Mouse (Mus musculus) midbrain, embryonic 15.5 days (tissue): ENCODE measurements around the gene Nr1h2. TPM values are rescaled to one million over a fixed set of nuclear protein-coding genes. Genes with fewer than 3 reads are reported as not detected.
A peak's percentile ranks its signal among the peaks of the same experiment; 100 is the strongest.

Experiments
- ATAC-seq: fragments of 200-750 bp; cut with Nextera tagmentation; replicated peaks from 2 replicates; pipeline ENCODE4 v1.8.0; 2017; ENCODE audit warnings: moderate TSS enrichment
- H3K27ac ChIP-seq: fragments of 300-500 bp; sonication (generic); 2 replicates; pipeline ENCODE4 v1.5.1; 2015; ENCODE audit warnings: mild to moderate bottlenecking, inconsistent platforms
- H3K27me3 ChIP-seq: fragments of 300-500 bp; sonication (generic); replicated peaks from 2 replicates; pipeline ENCODE4 v1.6.1; 2015; ENCODE audit warnings: inconsistent platforms
- H3K36me3 ChIP-seq: fragments of 300-500 bp; sonication (generic); replicated peaks from 2 replicates; pipeline ENCODE4 v1.6.1; 2015; ENCODE audit warnings: inconsistent platforms
- H3K4me1 ChIP-seq: fragments of 300-500 bp; sonication (generic); 2 replicates; pipeline ENCODE4 v1.6.1; 2015; ENCODE audit warnings: inconsistent platforms
- H3K4me2 ChIP-seq: fragments of 300-500 bp; sonication (generic); 2 replicates; pipeline ENCODE4 v1.6.1; 2015; ENCODE audit warnings: inconsistent platforms, mild to moderate bottlenecking, moderate library complexity
- H3K4me3 ChIP-seq: fragments of 300-500 bp; sonication (generic); 2 replicates; pipeline ENCODE4 v1.5.1; 2015; ENCODE audit warnings: mild to moderate bottlenecking, inconsistent platforms
- H3K9ac ChIP-seq: fragments of 300-500 bp; sonication (generic); 2 replicates; pipeline ENCODE4 v1.6.1; 2015; ENCODE audit warnings: mild to moderate bottlenecking, inconsistent platforms
- H3K9me3 ChIP-seq: fragments of 300-500 bp; sonication (generic); 2 replicates; pipeline ENCODE4 v1.6.1; 2016; ENCODE audit warnings: inconsistent platforms
- WGBS: fragments of 180-500 bp; shearing (Covaris S2); methylation state at CpG from one replicate; pipeline ENCODE4 v1.1.7; 2015; ENCODE audit warnings: mixed read lengths; 5-methylcytosine and 5-hydroxymethylcytosine counted together
- polyA plus RNA-seq: library from polyadenylated mRNA; unstranded; fragments of >200 nt; fragmentation: Nextera tagmentation; extraction: Ambion mirVana; gene quantifications from 2 replicates; pipeline ENCODE4 v1.2.1, GENCODE M21; 2015

The Nr1h2 gene
- polyA plus RNA-seq, 1 experiment from 2014 or later = 61.1 TPM

GRCm38 (mm10) chr7:44593051-44593450 is 39.3 kb upstream of the Nr1h2 start:
- Histone ChIP-seq H3K9me3 (no peaks in the 10 kb centered on the region), H3K27ac (no peak overlapping the region), H3K4me1 (peaks cover 62% of the 10 kb centered on the region), H3K4me2 (peak overlapping the region; percentile 97), H3K27me3 (peaks cover 13% of the 10 kb centered on the region), H3K36me3 (peaks cover 5% of the 10 kb centered on the region; the same call in 1 of the 2 replicates), H3K4me3 (peak overlapping the region; percentile 75), H3K9ac (no peak overlapping the region)
- WGBS = 3% methylated on average over 15 of the region's 15 CpGs
- ATAC-seq = no peak

- H3K9ac ChIP-seq = peak overlapping the region; percentile 74
- no peak for ATAC-seq
- H3K4me3 ChIP-seq = peak overlapping the region; percentile 75
- peaks cover 5% of the 10 kb centered on the region; the same call in 1 of the 2 replicates for H3K36me3 ChIP-seq
- H3K27me3 ChIP-seq = peaks cover 13% of the 10 kb centered on the region
- peak overlapping the region; percentile 80 for H3K27ac ChIP-seq
- H3K4me1 ChIP-seq = peaks cover 73% of the 10 kb centered on the region
- 1% methylated on average over 59 of the region's 60 CpGs for WGBS
- no peaks in the 10 kb centered on the region for H3K9me3 ChIP-seq
- peak overlapping the region; percentile 97 for H3K4me2 ChIP-seq
Observed at GRCm38 (mm10) chr7:44591348-44592116, 37.8 kb upstream of the Nr1h2 start.

GRCm38 (mm10) chr7:44590402-44591347 is 36.9 kb upstream of the Nr1h2 start, which contains the start of gene Kcnc3:
Kcnc3 (plus strand) TSS chr7:44590664.
- 0 out of 2 replicates have a peak, but pooled peaks cover 5% of the 10 kb centered on the region for H3K36me3 ChIP-seq
- H3K4me1 ChIP-seq = peaks cover 73% of the 10 kb centered on the region

GRCm38 (mm10) chr7:44589946-44590345 is 36.2 kb upstream of the Nr1h2 start:
- Histone ChIP-seq H3K9me3 (no peaks in the 10 kb centered on the region), H3K4me1 (peaks cover 73% of the 10 kb centered on the region), H3K4me3 (peak overlapping the region; percentile 75), H3K36me3 (no peaks in the 10 kb centered on the region), H3K9ac (no peak overlapping the region; the same call in 1 of the 2 replicates), H3K27ac (peak overlapping the region; percentile 40), H3K27me3 (peaks cover 13% of the 10 kb centered on the region), H3K4me2 (peak overlapping the region; percentile 97)
- ATAC-seq = no peak
- WGBS = 2% methylated on average over 13 of the region's 13 CpGs

More at GRCm38 (mm10) chr7:44590402-44591347, 36.9 kb upstream of the Nr1h2 start, which contains the start of gene Kcnc3:
- H3K9ac ChIP-seq = peak within 1 kb of the TSS; percentile 74
- H3K27ac ChIP-seq = peak within 1 kb of the TSS; percentile 80
- H3K4me3 ChIP-seq = peak within 1 kb of the TSS; percentile 75
- H3K9me3 ChIP-seq = no peaks in the 10 kb centered on the region
- peak within 1 kb of the TSS; percentile 97 for H3K4me2 ChIP-seq
- WGBS = under 1% methylated on average over 72 of the region's 80 CpGs
- H3K27me3 ChIP-seq = peaks cover 13% of the 10 kb centered on the region
- ATAC-seq = peak; percentile 92

GRCm38 (mm10) chr7:44589149-44589548 is 35.4 kb upstream of the Nr1h2 start:
- Histone ChIP-seq H3K27ac (peak overlapping the region; percentile 40), H3K9me3 (no peaks in the 10 kb centered on the region), H3K4me2 (peak overlapping the region; percentile 97), H3K4me1 (peaks cover 66% of the 10 kb centered on the region), H3K36me3 (no peaks in the 10 kb centered on the region), H3K4me3 (peak overlapping the region; percentile 75), H3K9ac (peak overlapping the region; percentile 40), H3K27me3 (peaks cover 13% of the 10 kb centered on the region)
- ATAC-seq = peak; percentile 24
- whole genome bisulfite sequencing = 0% methylated on average over 32 of the region's 33 CpGs

GRCm38 (mm10) chr7:44588338-44588737 is 34.6 kb upstream of the Nr1h2 start:
- peaks cover 13% of the 10 kb centered on the region for H3K27me3 ChIP-seq
- 13% methylated on average over 12 of the region's 12 CpGs for WGBS
- no peaks in the 10 kb centered on the region for H3K36me3 ChIP-seq
- peak overlapping the region; percentile 40 for H3K9ac ChIP-seq
- H3K4me3 ChIP-seq = peak overlapping the region; percentile 75
- H3K27ac ChIP-seq = peak overlapping the region; percentile 40
- no peaks in the 10 kb centered on the region for H3K9me3 ChIP-seq
- H3K4me2 ChIP-seq = peak overlapping the region; percentile 97
- no peak for ATAC-seq
- H3K4me1 ChIP-seq = peaks cover 59% of the 10 kb centered on the region

- ATAC-seq = no peak
- Histone ChIP-seq H3K4me1 (peaks cover 52% of the 10 kb centered on the region), H3K9ac (peak overlapping the region; percentile 41), H3K36me3 (no peaks in the 10 kb centered on the region), H3K27me3 (peaks cover 13% of the 10 kb centered on the region; the same call in 1 of the 2 replicates), H3K4me3 (peak overlapping the region; percentile 75), H3K9me3 (no peaks in the 10 kb centered on the region), H3K27ac (no peak overlapping the region), H3K4me2 (peak overlapping the region; percentile 97)
- 40% methylated on average over 6 of the region's 6 CpGs for WGBS
Observed at GRCm38 (mm10) chr7:44587676-44588075, 33.9 kb upstream of the Nr1h2 start.

- Histone ChIP-seq H3K4me3 (peak overlapping the region; percentile 75), H3K4me2 (peak overlapping the region; percentile 97), H3K27ac (peak overlapping the region; percentile 75; the same call in 1 of the 2 replicates), H3K36me3 (no peaks in the 10 kb centered on the region), H3K9me3 (no peaks in the 10 kb centered on the region), H3K9ac (peak overlapping the region; percentile 41), H3K27me3 (0 out of 2 replicates have a peak, but pooled peaks cover 6% of the 10 kb centered on the region), H3K4me1 (peaks cover 45% of the 10 kb centered on the region)
- WGBS = under 1% methylated on average over 18 of the region's 18 CpGs
- peak; percentile 24; the same call in 1 of the 2 replicates for ATAC-seq
Observed at GRCm38 (mm10) chr7:44586930-44587329, 33.2 kb upstream of the Nr1h2 start.

- Histone ChIP-seq H3K4me3 (peak overlapping the region; percentile 75), H3K4me2 (peak overlapping the region; percentile 97), H3K27me3 (0 out of 2 replicates have a peak, but pooled peaks cover 2% of the 10 kb centered on the region), H3K9ac (peak overlapping the region; percentile 54), H3K36me3 (no peaks in the 10 kb centered on the region), H3K4me1 (peaks cover 41% of the 10 kb centered on the region), H3K9me3 (no peaks in the 10 kb centered on the region), H3K27ac (peak overlapping the region; percentile 75)
- ATAC-seq = no peak
- WGBS = 5% methylated on average over 19 of the region's 19 CpGs
Observed at GRCm38 (mm10) chr7:44586518-44586917, 32.8 kb upstream of the Nr1h2 start.

- WGBS = 98% methylated on average over 6 of the region's 6 CpGs
- Histone ChIP-seq H3K9ac (no peak overlapping the region), H3K9me3 (no peaks in the 10 kb centered on the region), H3K4me1 (peaks cover 34% of the 10 kb centered on the region), H3K27me3 (no peaks in the 10 kb centered on the region), H3K4me2 (no peak overlapping the region), H3K36me3 (no peaks in the 10 kb centered on the region), H3K27ac (no peak overlapping the region), H3K4me3 (no peak overlapping the region)
- no peak for ATAC-seq
Observed at GRCm38 (mm10) chr7:44585606-44586005, 31.9 kb upstream of the Nr1h2 start.

GRCm38 (mm10) chr7:44584921-44585320 is 31.2 kb upstream of the Nr1h2 start:
- Histone ChIP-seq H3K4me3 (no peak overlapping the region), H3K27ac (no peak overlapping the region), H3K27me3 (no peaks in the 10 kb centered on the region), H3K9me3 (no peaks in the 10 kb centered on the region), H3K36me3 (no peaks in the 10 kb centered on the region), H3K4me1 (peaks cover 29% of the 10 kb centered on the region), H3K4me2 (no peak overlapping the region), H3K9ac (no peak overlapping the region)
- no peak for ATAC-seq
- WGBS = 89% methylated on average over 6 of the region's 6 CpGs
